Comparison of ENCODE assay signal across 9 mouse cellular contexts in the genomic region with DNA sequence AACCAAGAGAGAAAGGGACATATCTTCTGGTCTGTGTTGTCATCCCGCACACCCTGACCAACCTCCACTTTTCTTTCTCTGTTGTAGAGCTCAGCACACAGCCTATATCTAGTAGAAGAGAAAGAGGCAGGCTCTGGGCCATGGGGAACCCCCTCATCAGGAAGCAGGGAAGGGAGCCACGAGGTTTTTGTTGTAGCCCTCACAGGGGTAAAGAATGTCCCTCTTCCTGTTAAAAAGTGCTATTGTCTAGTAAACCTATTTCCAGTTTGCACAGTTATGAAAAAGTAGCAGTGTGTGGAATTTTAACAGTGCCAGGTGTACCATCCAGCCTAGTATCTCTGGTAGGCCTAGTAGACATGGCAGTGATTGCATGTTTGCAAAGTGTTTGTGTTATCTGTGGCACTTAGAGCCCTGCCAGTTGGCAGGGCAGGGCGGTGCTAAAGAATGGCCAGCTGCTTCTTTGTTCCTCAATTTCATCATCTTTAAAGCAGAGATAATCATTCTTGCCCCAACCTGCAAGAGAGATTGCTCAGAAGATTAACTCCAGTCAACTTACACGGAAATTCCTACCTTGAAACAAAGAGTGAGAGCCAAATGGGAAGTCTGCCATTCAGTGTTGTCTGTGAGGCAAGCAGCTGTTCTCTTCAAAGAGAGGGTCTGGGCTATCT. TPM values are rescaled to one million over a fixed set of nuclear protein-coding genes. Genes with fewer than 3 reads are reported as not detected.
A peak's percentile ranks its signal among the peaks of the same experiment; 100 is the strongest.
DNase-seq lines count a peak whose midpoint lies in the region; ATAC-seq lines count a peak whose summit lies in the region.
"Had no signal": no experiment of that assay in that cellular context is flagged by ENCODE, and none has a peak within 500 bp of the region (broad histone marks: within the 10 kb centered on the region; RNA-seq: fewer than 3 reads in every experiment).

No protein-coding gene starts in this region.

- DNase-seq in 3T3-L1 (ENCODE audit: low read depth, low spot score): peak; percentile 25
- no peak for DNase-seq in liver, embryonic 13.5 days
- no peak for DNase-seq in left cerebral cortex, postnatal 36 days (ENCODE audit: low spot score in 2 of 2)
- no peak for DNase-seq in layer of hippocampus, postnatal 36 days
- DNase-seq in gastrocnemius, postnatal 14 days: no peak
- DNase-seq: lung, adult 2 months had no signal

- H3K36me3 ChIP-seq in erythroblast, embryonic 14.5 days (ENCODE audit: control insufficient read depth): peaks cover 37% of the 10 kb centered on the region
- peaks cover 37% of the 10 kb centered on the region for H3K36me3 ChIP-seq in forebrain, embryonic 15.5 days
- H3K36me3 ChIP-seq in liver, embryonic 13.5 days: peaks cover 36% of the 10 kb centered on the region

- H3K27me3 ChIP-seq in erythroblast, embryonic 14.5 days (ENCODE audit: control insufficient read depth): no peaks in the 10 kb centered on the region
- no peaks in the 10 kb centered on the region for H3K27me3 ChIP-seq in forebrain, embryonic 15.5 days
- H3K27me3 ChIP-seq in liver, embryonic 13.5 days: no peaks in the 10 kb centered on the region

- 0 out of 2 replicates have a peak overlapping the region, but pooled peaks have one; percentile 98 for H3K27ac ChIP-seq in forebrain, embryonic 15.5 days (replicated peaks)
- no peak overlapping the region for H3K27ac ChIP-seq in liver, embryonic 13.5 days

- H3K4me3 ChIP-seq in erythroblast, embryonic 14.5 days (replicated peaks): peak overlapping the region; percentile 85
- H3K4me3 ChIP-seq in forebrain, embryonic 15.5 days: peak overlapping the region; percentile 100
- peak overlapping the region; percentile 86; the same call in 1 of the 2 replicates for H3K4me3 ChIP-seq in liver, embryonic 13.5 days (replicated peaks)

- intact Hi-C loops in left cerebral cortex, postnatal 36 days (cut with DNase I): loop anchor here (5.0 kb wide), 2 partner anchors 42 to 43 kb away; a partner anchor contains a TSS
- intact Hi-C loops in gastrocnemius, postnatal 14 days (cut with DNase I; ENCODE audit: low total_unique reads): no loop called here

- 65% methylated on average over 4 of the region's 4 CpGs for WGBS in forebrain, embryonic 15.5 days
- WGBS in liver, embryonic 13.5 days (ENCODE audit: insufficient replicate concordance): 65% methylated on average over 4 of the region's 4 CpGs

- peak overlapping the region; percentile 99 for H3K9ac ChIP-seq in forebrain, embryonic 15.5 days (replicated peaks)
- peak overlapping the region; percentile 93; the same call in 1 of the 2 replicates for H3K9ac ChIP-seq in liver, embryonic 13.5 days

- peak overlapping the region; percentile 78 for H3K4me2 ChIP-seq in forebrain, embryonic 15.5 days (replicated peaks)
- peak overlapping the region; percentile 89 for H3K4me2 ChIP-seq in liver, embryonic 13.5 days

- H3K4me1 ChIP-seq in erythroblast, embryonic 14.5 days (ENCODE audit: control insufficient read depth): peaks cover 33% of the 10 kb centered on the region
- H3K4me1 ChIP-seq in forebrain, embryonic 15.5 days: peaks cover 21% of the 10 kb centered on the region
- H3K4me1 ChIP-seq in liver, embryonic 13.5 days (replicated peaks): peaks cover 30% of the 10 kb centered on the region

- no peak for ATAC-seq in erythroblast, adult 5-6 weeks (replicated peaks; ENCODE audit: low FRiP score, poor library complexity, severe bottlenecking)
- no peak for ATAC-seq in forebrain, embryonic 15.5 days (replicated peaks)
- ATAC-seq in liver, embryonic 13.5 days (ENCODE audit: low read depth): no peak

- no peaks in the 10 kb centered on the region for H3K9me3 ChIP-seq in erythroblast, embryonic 14.5 days (ENCODE audit: control insufficient read depth, low read length)
- H3K9me3 ChIP-seq in forebrain, embryonic 15.5 days: no peaks in the 10 kb centered on the region
- no peaks in the 10 kb centered on the region for H3K9me3 ChIP-seq in liver, embryonic 13.5 days (replicated peaks)

RNA-seq across cellular contexts. Expression of a gene that starts 2.2 kb away (rescaled TPM):
- 0.32 and 0.48 TPM in 2 replicates for polyA plus RNA-seq in erythroblast, embryonic 14.5 days (2012)
- 0.38 and 0.63 TPM in 2 replicates for total RNA-seq in erythroblast, adult 5-6 weeks (2015; ENCODE audit: low replicate concordance)
- total RNA-seq in erythroblast, adult 5-6 weeks (2017; ENCODE audit: low replicate concordance): 1.2 and 1.3 TPM in 2 replicates
- polyA plus RNA-seq in forebrain, embryonic 15.5 days (2015; fragmentation: Nextera tagmentation; extraction: Ambion mirVana): 27.7 TPM in 2 replicates
- 3.1 and 3.8 TPM in 2 replicates for polyA plus RNA-seq in liver, embryonic 13.5 days (2015; fragmentation: Nextera tagmentation; extraction: Ambion mirVana)
- total RNA-seq in left cerebral cortex, postnatal 36 days (2021): 10 to 100 TPM; 14.0 to 14.8 TPM
- total RNA-seq in layer of hippocampus, postnatal 36 days (2021): 10 to 100 TPM; 13.1 to 15.8 TPM
- 1 to 10 TPM; 7.4 to 7.5 TPM for total RNA-seq in gastrocnemius, postnatal 14 days (2021)

RNA-seq across cellular contexts. Expression of a gene that starts 41.1 kb away (rescaled TPM):
- 0.91 and 0.99 TPM in 2 replicates for polyA plus RNA-seq in erythroblast, embryonic 14.5 days (2012)
- 2.3 and 5.2 TPM in 2 replicates for total RNA-seq in erythroblast, adult 5-6 weeks (2015; ENCODE audit: low replicate concordance)
- 3.4 and 3.6 TPM in 2 replicates for total RNA-seq in erythroblast, adult 5-6 weeks (2017; ENCODE audit: low replicate concordance)
- polyA plus RNA-seq in forebrain, embryonic 15.5 days (2015; fragmentation: Nextera tagmentation; extraction: Ambion mirVana): 22.1 and 24.6 TPM in 2 replicates
- 6.8 and 7.0 TPM in 2 replicates for polyA plus RNA-seq in liver, embryonic 13.5 days (2015; fragmentation: Nextera tagmentation; extraction: Ambion mirVana)
- 10 to 100 TPM; 16.6 to 19.5 TPM for total RNA-seq in left cerebral cortex, postnatal 36 days (2021)
- total RNA-seq in layer of hippocampus, postnatal 36 days (2021): 10 to 100 TPM; 18.0 to 22.3 TPM
- 1 to 10 TPM; 7.8 to 8.8 TPM for total RNA-seq in gastrocnemius, postnatal 14 days (2021)

RNA-seq across cellular contexts. Expression of a gene that starts 43.7 kb away (rescaled TPM):
- polyA plus RNA-seq in erythroblast, embryonic 14.5 days (2012): 0.04 and 0.06 TPM in 2 replicates
- total RNA-seq in erythroblast, adult 5-6 weeks (2015; ENCODE audit: low replicate concordance): 1.3 and 8.5 TPM in 2 replicates
- total RNA-seq in erythroblast, adult 5-6 weeks (2017; ENCODE audit: low replicate concordance): 3.5 and 4.3 TPM in 2 replicates
- polyA plus RNA-seq in forebrain, embryonic 15.5 days (2015; fragmentation: Nextera tagmentation; extraction: Ambion mirVana): 16.5 and 17.5 TPM in 2 replicates
- 2.2 TPM in 2 replicates for polyA plus RNA-seq in liver, embryonic 13.5 days (2015; fragmentation: Nextera tagmentation; extraction: Ambion mirVana)
- 10 to 100 TPM; 19.9 to 23.0 TPM for total RNA-seq in left cerebral cortex, postnatal 36 days (2021)
- total RNA-seq in layer of hippocampus, postnatal 36 days (2021): 10 to 100 TPM; 20.9 to 24.4 TPM
- total RNA-seq in gastrocnemius, postnatal 14 days (2021): 1 to 10 TPM; 4.3 to 4.7 TPM

RNA-seq across cellular contexts. Expression of a gene that starts 48.5 kb away (rescaled TPM):
- not detected in 2 replicates for polyA plus RNA-seq in erythroblast, embryonic 14.5 days (2012)
- total RNA-seq in erythroblast, adult 5-6 weeks (2015; ENCODE audit: low replicate concordance): not detected in 2 replicates
- 0.28 TPM in 1 of 2 replicates, not detected in the other for total RNA-seq in erythroblast, adult 5-6 weeks (2017; ENCODE audit: low replicate concordance)
- 17.3 and 18.5 TPM in 2 replicates for polyA plus RNA-seq in forebrain, embryonic 15.5 days (2015; fragmentation: Nextera tagmentation; extraction: Ambion mirVana)
- polyA plus RNA-seq in liver, embryonic 13.5 days (2015; fragmentation: Nextera tagmentation; extraction: Ambion mirVana): 0.61 and 0.70 TPM in 2 replicates
- total RNA-seq in left cerebral cortex, postnatal 36 days (2021): 1 to 10 TPM; 5.5 TPM
- total RNA-seq in layer of hippocampus, postnatal 36 days (2021): 1 to 10 TPM; 5.3 to 7.3 TPM
- total RNA-seq in gastrocnemius, postnatal 14 days (2021): under 1 TPM; 0.27 to 0.55 TPM
